Comparison of ENCODE assay signal across 12 mouse cellular contexts in the genomic region with DNA sequence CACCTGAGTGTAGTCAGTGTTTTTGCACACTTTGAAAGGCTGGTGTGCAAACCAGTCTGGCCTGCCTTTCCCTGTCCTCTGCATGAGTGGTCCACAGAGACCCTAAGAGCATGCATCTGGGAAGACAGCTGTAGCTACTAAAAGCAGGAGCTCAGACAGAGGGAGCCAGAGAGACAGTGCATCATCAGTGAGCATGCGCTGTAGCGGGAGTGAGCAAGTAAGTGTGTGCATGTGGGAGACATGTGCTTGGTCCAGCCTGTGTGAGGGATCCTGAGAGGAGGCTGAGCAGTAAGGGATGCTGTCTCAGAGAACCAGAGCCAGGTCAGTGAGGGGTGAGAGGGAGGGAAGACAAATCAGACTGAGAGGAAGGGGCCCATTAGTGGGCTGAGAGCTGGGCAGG. TPM values are rescaled to one million over a fixed set of nuclear protein-coding genes. Genes with fewer than 3 reads are reported as not detected.
DNase-seq lines count a peak whose midpoint lies in the region; ATAC-seq and TF ChIP-seq lines count a peak whose summit lies in the region.
"Had no signal": no experiment of that assay in that cellular context is flagged by ENCODE, and none has a peak within 500 bp of the region (broad histone marks: within the 10 kb centered on the region; RNA-seq: fewer than 3 reads in every experiment).

No protein-coding gene starts in this region.

- no peak overlapping the region for H3K4me3 ChIP-seq in layer of hippocampus, adult 2 months
- no peak overlapping the region for H3K4me3 ChIP-seq in hindbrain, postnatal 0 days (ENCODE audit: low read length)
- H3K4me3 ChIP-seq in gastrocnemius, adult 2 months = no peak overlapping the region
- H3K4me3 ChIP-seq: intestine, embryonic 15.5 days; limb, embryonic 12.5 days had no signal

- 0 out of 2 replicates have a peak, but pooled peaks have one; percentile 52 for ATAC-seq in hindbrain, postnatal 0 days
- ATAC-seq in activated CD4-positive, CD25-positive, alpha-beta regulatory T cell, adult 4 months = no peak
- ATAC-seq: intestine, embryonic 15.5 days had no signal

- DNase-seq in embryo, embryonic 10 days (ENCODE audit: low spot score) = peak; percentile 63
- DNase-seq in embryo, embryonic 9.5 days (ENCODE audit: extremely low spot score) = no peak
- no peak for DNase-seq in layer of hippocampus, adult 2 months (ENCODE audit: low spot score in 2 of 2)
- no peak for DNase-seq in layer of hippocampus, postnatal 14 days (ENCODE audit: low spot score in 2 of 2)
- peak; percentile 53 for DNase-seq in ES-CJ7 (ENCODE audit: low read depth, low spot score)
- no peak for DNase-seq in hindbrain, postnatal 0 days (ENCODE audit: low spot score)
- no peak for DNase-seq in gastrocnemius, adult 2 months
- DNase-seq: cerebellum, postnatal 25 days had no signal

- WGBS in hindbrain, postnatal 0 days = 60% methylated on average over 2 of the region's 2 CpGs

- no peak overlapping the region for H3K27ac ChIP-seq in layer of hippocampus, adult 2 months
- H3K27ac ChIP-seq in hindbrain, postnatal 0 days = no peak overlapping the region
- H3K27ac ChIP-seq in gastrocnemius, adult 2 months = no peak overlapping the region
- H3K27ac ChIP-seq: intestine, embryonic 15.5 days; limb, embryonic 12.5 days had no signal

- no peaks in the 10 kb centered on the region for H3K9me3 ChIP-seq in hindbrain, postnatal 0 days (ENCODE audit: low read length)
- H3K9me3 ChIP-seq: intestine, embryonic 15.5 days; limb, embryonic 12.5 days had no signal

- no peak overlapping the region for H3K9ac ChIP-seq in hindbrain, postnatal 0 days (replicated peaks; ENCODE audit: low read length)
- H3K9ac ChIP-seq: intestine, embryonic 15.5 days; limb, embryonic 12.5 days had no signal

- no peak overlapping the region for H3K4me2 ChIP-seq in hindbrain, postnatal 0 days (ENCODE audit: low read depth, low read length)
- H3K4me2 ChIP-seq: intestine, embryonic 15.5 days; limb, embryonic 12.5 days had no signal

- intact Hi-C loops in gastrocnemius, adult 2 months (cut with DNase I) = no loop called here

- no peaks in the 10 kb centered on the region for H3K27me3 ChIP-seq in hindbrain, postnatal 0 days (ENCODE audit: insufficient read depth, low read length)
- H3K27me3 ChIP-seq: intestine, embryonic 15.5 days; limb, embryonic 12.5 days had no signal

- no peaks in the 10 kb centered on the region for H3K36me3 ChIP-seq in hindbrain, postnatal 0 days (ENCODE audit: insufficient read depth, low read length)
- H3K36me3 ChIP-seq: intestine, embryonic 15.5 days; limb, embryonic 12.5 days had no signal

- TF ChIP-seq CTCF in layer of hippocampus, adult 2 months (conservative IDR thresholded peaks at IDR 0.05) = peak; percentile 50
- peak; percentile 62 for TF ChIP-seq CTCF in hindbrain, postnatal 0 days (IDR thresholded peaks at IDR 0.05; ENCODE audit: low read depth)
- no peak for TF ChIP-seq CTCF in gastrocnemius, adult 2 months (IDR thresholded peaks at IDR 0.05)

- H3K4me1 ChIP-seq in hindbrain, postnatal 0 days (ENCODE audit: insufficient read depth, low read length) = peaks cover 16% of the 10 kb centered on the region

RNA-seq across cellular contexts. Expression of a gene that starts 46.0 kb away (rescaled TPM):
- 10 to 100 TPM; 85.4 to 91.3 TPM for total RNA-seq in layer of hippocampus, adult 2 months (2021)
- total RNA-seq in layer of hippocampus, postnatal 14 days (2021) = 10 to 100 TPM; 83.0 to 86.4 TPM
- total RNA-seq in hindbrain, postnatal 0 days (2014; rRNA removed) = 103 and 125 TPM in 2 replicates
- 46.1 and 50.7 TPM in 2 replicates for polyA plus RNA-seq in hindbrain, postnatal 0 days (2015; fragmentation: Nextera tagmentation; extraction: Ambion mirVana)
- 10 to 100 TPM; 12.2 to 14.2 TPM for polyA plus RNA-seq in activated CD4-positive, CD25-positive, alpha-beta regulatory T cell, adult 4 months (2017; shearing (Covaris generic))
- 10 to 100 TPM; 17.3 to 25.1 TPM for total RNA-seq in gastrocnemius, adult 2 months (2021)

RNA-seq across cellular contexts. Expression of a gene that starts 54.6 kb away (rescaled TPM):
- total RNA-seq in layer of hippocampus, adult 2 months (2021) = under 1 TPM; 0.20 to 0.26 TPM
- total RNA-seq in layer of hippocampus, postnatal 14 days (2021) = under 1 TPM; 0.35 to 0.62 TPM
- total RNA-seq in hindbrain, postnatal 0 days (2014; rRNA removed) = 0.47 and 1.1 TPM in 2 replicates
- polyA plus RNA-seq in hindbrain, postnatal 0 days (2015; fragmentation: Nextera tagmentation; extraction: Ambion mirVana) = 0.10 TPM in 2 replicates
- not detected for polyA plus RNA-seq in activated CD4-positive, CD25-positive, alpha-beta regulatory T cell, adult 4 months (2017; shearing (Covaris generic))
- total RNA-seq in gastrocnemius, adult 2 months (2021) = under 1 TPM; 0.10 to 0.14 TPM
- total RNA-seq: granulocyte monocyte progenitor cell, adult 5-6 weeks had no signal

Comparison
In these comparisons a context has a peak if more than half of its experiments do, and no peak if none do; other contexts are left out.
1. DNase-seq: peak in embryo, embryonic 10 days (single experiment) and ES-CJ7 (single experiment); none in embryo, embryonic 9.5 days (single experiment), layer of hippocampus, adult 2 months (0 of 2), layer of hippocampus, postnatal 14 days (0 of 2), hindbrain, postnatal 0 days (single experiment) and gastrocnemius, adult 2 months (single experiment).